Mouse (Mus musculus): Measurements from ENCODE around the gene Kri1. TPM values are rescaled to one million over a fixed set of nuclear protein-coding genes. Genes with fewer than 3 reads are reported as not detected.
"Not testable (repeated sequence)": the region's sequence is repeated elsewhere in the genome, so short reads cannot be mapped to it uniquely, and the experiment has no call there.

Kri1 gene
- polyA plus RNA-seq, 1 experiment: not detected

GRCm38 (mm10) chr9:21305065-21305464 is 17.3 kb upstream of the Kri1 start:
- 86% methylated on average over 7 of the region's 7 CpGs for WGBS
- no peak overlapping the region for H3K4me3 ChIP-seq (ENCODE audit: insufficient read depth, low read depth, low read length)
- no peaks in the 10 kb centered on the region for H3K4me1 ChIP-seq (ENCODE audit: control insufficient read depth, insufficient read depth, low read length)
- TF ChIP-seq POLR2A (IDR thresholded peaks at IDR 0.05; ENCODE audit: insufficient read depth, low read depth, low read length): no peak
- TF ChIP-seq CTCF (IDR thresholded peaks at IDR 0.05; ENCODE audit: insufficient read depth, low read depth, low read length): no peak
- H3K27ac ChIP-seq (ENCODE audit: insufficient read depth, low read depth, low read length): no peak overlapping the region

GRCm38 (mm10) chr9:21299014-21299413 is 11.2 kb upstream of the Kri1 start:
- TF ChIP-seq POLR2A (IDR thresholded peaks at IDR 0.05; ENCODE audit: insufficient read depth, low read depth, low read length) (no peak), CTCF (IDR thresholded peaks at IDR 0.05; ENCODE audit: insufficient read depth, low read depth, low read length) (no peak)
- WGBS: 87% methylated on average over 10 of the region's 10 CpGs
- Histone ChIP-seq H3K4me1 (ENCODE audit: control insufficient read depth, insufficient read depth, low read length) (no peaks in the 10 kb centered on the region), H3K27ac (ENCODE audit: insufficient read depth, low read depth, low read length) (no peak overlapping the region), H3K4me3 (ENCODE audit: insufficient read depth, low read depth, low read length) (no peak overlapping the region)

- 96% methylated on average over 3 of the region's 3 CpGs for WGBS
- Histone ChIP-seq H3K27ac (ENCODE audit: insufficient read depth, low read depth, low read length) (no peak overlapping the region), H3K4me1 (ENCODE audit: control insufficient read depth, insufficient read depth, low read length) (peaks cover 12% of the 10 kb centered on the region), H3K4me3 (ENCODE audit: insufficient read depth, low read depth, low read length) (no peak overlapping the region)
- TF ChIP-seq POLR2A (IDR thresholded peaks at IDR 0.05; ENCODE audit: insufficient read depth, low read depth, low read length): no peak
- TF ChIP-seq CTCF (IDR thresholded peaks at IDR 0.05; ENCODE audit: insufficient read depth, low read depth, low read length): no peak
Observed at GRCm38 (mm10) chr9:21292271-21292670, 4.5 kb upstream of the Kri1 start.

- H3K4me3 ChIP-seq (ENCODE audit: insufficient read depth, low read depth, low read length): peak overlapping the region; percentile 59; the same call in 1 of the 2 replicates
- H3K4me1 ChIP-seq (ENCODE audit: control insufficient read depth, insufficient read depth, low read length): peaks cover 12% of the 10 kb centered on the region
- WGBS: 12% methylated on average over 7 of the region's 7 CpGs
- H3K27ac ChIP-seq (ENCODE audit: insufficient read depth, low read depth, low read length): not testable (repeated sequence)
Observed at GRCm38 (mm10) chr9:21291868-21292267, 4.1 kb upstream of the Kri1 start.

GRCm38 (mm10) chr9:21291022-21291787 is 3.4 kb upstream of the Kri1 start, which contains the start of gene Cdkn2d:
Cdkn2d (minus strand) TSS chr9:21291407.
- TF ChIP-seq CTCF (IDR thresholded peaks at IDR 0.05; ENCODE audit: insufficient read depth, low read depth, low read length) (0 out of 2 replicates have a peak, but pooled peaks have one; percentile 13), POLR2A (IDR thresholded peaks at IDR 0.05; ENCODE audit: insufficient read depth, low read depth, low read length) (peak; percentile 67)
- WGBS: under 1% methylated on average over 48 of the region's 51 CpGs

GRCm38 (mm10) chr9:21290589-21290988 is 2.8 kb upstream of the Kri1 start:
- Histone ChIP-seq H3K27ac (ENCODE audit: insufficient read depth, low read depth, low read length) (peak overlapping the region; percentile 81), H3K4me1 (ENCODE audit: control insufficient read depth, insufficient read depth, low read length) (peaks cover 17% of the 10 kb centered on the region), H3K4me3 (ENCODE audit: insufficient read depth, low read depth, low read length) (peak overlapping the region; percentile 81)
- whole genome bisulfite sequencing: under 1% methylated on average over 20 of the region's 20 CpGs
- TF ChIP-seq POLR2A (IDR thresholded peaks at IDR 0.05; ENCODE audit: insufficient read depth, low read depth, low read length) (no peak), CTCF (IDR thresholded peaks at IDR 0.05; ENCODE audit: insufficient read depth, low read depth, low read length) (no peak)

More at GRCm38 (mm10) chr9:21291022-21291787, 3.4 kb upstream of the Kri1 start, which contains the start of gene Cdkn2d:
- H3K27ac ChIP-seq (ENCODE audit: insufficient read depth, low read depth, low read length): peak within 1 kb of the TSS; percentile 81
- peaks cover 14% of the 10 kb centered on the region for H3K4me1 ChIP-seq (ENCODE audit: control insufficient read depth, insufficient read depth, low read length)
- H3K4me3 ChIP-seq (ENCODE audit: insufficient read depth, low read depth, low read length): peak within 1 kb of the TSS; percentile 81

GRCm38 (mm10) chr9:21289337-21289671 is 1.5 kb upstream of the Kri1 start:
- Histone ChIP-seq H3K4me1 (ENCODE audit: control insufficient read depth, insufficient read depth, low read length) (peaks cover 17% of the 10 kb centered on the region), H3K27ac (ENCODE audit: insufficient read depth, low read depth, low read length) (no peak overlapping the region), H3K4me3 (ENCODE audit: insufficient read depth, low read depth, low read length) (no peak overlapping the region)
- TF ChIP-seq CTCF (IDR thresholded peaks at IDR 0.05; ENCODE audit: insufficient read depth, low read depth, low read length) (no peak), POLR2A (IDR thresholded peaks at IDR 0.05; ENCODE audit: insufficient read depth, low read depth, low read length) (no peak)
- 98% methylated on average over 2 of the region's 2 CpGs for WGBS

GRCm38 (mm10) chr9:21288404-21289336 is 901 bp upstream of the Kri1 start:
- Histone ChIP-seq H3K27ac (ENCODE audit: insufficient read depth, low read depth, low read length) (peak overlapping the region; percentile 83; the same call in 1 of the 2 replicates), H3K4me1 (ENCODE audit: control insufficient read depth, insufficient read depth, low read length) (peaks cover 17% of the 10 kb centered on the region), H3K4me3 (ENCODE audit: insufficient read depth, low read depth, low read length) (peak overlapping the region; percentile 89)
- no peak for TF ChIP-seq POLR2A (IDR thresholded peaks at IDR 0.05; ENCODE audit: insufficient read depth, low read depth, low read length)
- TF ChIP-seq CTCF (IDR thresholded peaks at IDR 0.05; ENCODE audit: insufficient read depth, low read depth, low read length): no peak
- 73% methylated on average over 13 of the region's 13 CpGs for WGBS

GRCm38 (mm10) chr9:21286753-21287152 is 1.0 kb downstream of the Kri1 start:
- WGBS: 56% methylated on average over 3 of the region's 3 CpGs
- H3K4me3 ChIP-seq (ENCODE audit: insufficient read depth, low read depth, low read length): no peak overlapping the region
- no peak overlapping the region for H3K27ac ChIP-seq (ENCODE audit: insufficient read depth, low read depth, low read length)
- H3K4me1 ChIP-seq (ENCODE audit: control insufficient read depth, insufficient read depth, low read length): peaks cover 17% of the 10 kb centered on the region
- TF ChIP-seq POLR2A (IDR thresholded peaks at IDR 0.05; ENCODE audit: insufficient read depth, low read depth, low read length) (no peak), CTCF (IDR thresholded peaks at IDR 0.05; ENCODE audit: insufficient read depth, low read depth, low read length) (no peak)

Data from olfactory bulb, adult 2 months (tissue).